Mouse (Mus musculus) midbrain, embryonic 10.5 days (tissue): ENCODE data around the gene Tfpt. TPM values are rescaled to one million over a fixed set of nuclear protein-coding genes. Genes with fewer than 3 reads are reported as not detected.

Source experiments
- DNase-seq: peaks from one replicate; pipeline ENCODE4 v3.0.0-alpha.2; 2017; ENCODE audit warnings: low spot score
- H3K27ac ChIP-seq: fragments of 300-500 bp; sonication (generic); replicated peaks from 2 replicates; pipeline ENCODE4 v1.5.1; 2016; ENCODE audit warnings: mild to moderate bottlenecking
- H3K27me3 ChIP-seq: fragments of 300-500 bp; sonication (generic); 2 replicates; pipeline ENCODE4 v1.6.1; 2016; ENCODE audit warnings: low read depth, mild to moderate bottlenecking; ENCODE audit not compliant: poor library complexity, severe bottlenecking
- H3K36me3 ChIP-seq: fragments of 300-500 bp; sonication (generic); 2 replicates; pipeline ENCODE4 v1.6.1; 2016; ENCODE audit warnings: mild to moderate bottlenecking, moderate library complexity
- H3K4me1 ChIP-seq: fragments of 300-500 bp; sonication (generic); 2 replicates; pipeline ENCODE4 v1.6.1; 2016
- H3K4me3 ChIP-seq: fragments of 300-500 bp; sonication (generic); 2 replicates; pipeline ENCODE4 v1.5.1; 2016; ENCODE audit warnings: mild to moderate bottlenecking, moderate library complexity
- H3K9me3 ChIP-seq: fragments of 300-500 bp; sonication (generic); replicated peaks from 2 replicates; pipeline ENCODE4 v1.6.1; 2016; ENCODE audit warnings: mild to moderate bottlenecking
- WGBS: fragments of 180-500 bp; shearing (Covaris S2); methylation state at CpG from one replicate; pipeline ENCODE4 v1.1.7; 2016; 5-methylcytosine and 5-hydroxymethylcytosine counted together
- polyA plus RNA-seq: library from polyadenylated mRNA; unstranded; fragments of >200 nt; fragmentation: Nextera tagmentation; extraction: Ambion mirVana; gene quantifications from 2 replicates; pipeline ENCODE4 v1.2.1, GENCODE M21; 2016

Tfpt gene
- 30.3 and 30.8 TPM in 2 replicates for polyA plus RNA-seq

- DNase-seq, result peak; percentile 94
- Histone ChIP-seq H3K9me3 (no peaks in the 10 kb centered on the region), H3K4me1 (peaks cover 21% of the 10 kb centered on the region), H3K27me3 (no peaks in the 10 kb centered on the region), H3K27ac (peak within 1 kb of the TSS; percentile 86), H3K4me3 (peak within 1 kb of the TSS; percentile 78), H3K36me3 (peaks cover 56% of the 10 kb centered on the region)
- WGBS, result 2% methylated on average over 47 of the region's 47 CpGs
These were observed at the start of gene Tfpt, which contains the start of gene Prpf31 for GRCm38 (mm10) chr7:3629543-3630477. TSS of gene Tfpt (minus strand) at chr7:3629929. TSS of gene Prpf31 (plus strand) at chr7:3629985.

DNA sequence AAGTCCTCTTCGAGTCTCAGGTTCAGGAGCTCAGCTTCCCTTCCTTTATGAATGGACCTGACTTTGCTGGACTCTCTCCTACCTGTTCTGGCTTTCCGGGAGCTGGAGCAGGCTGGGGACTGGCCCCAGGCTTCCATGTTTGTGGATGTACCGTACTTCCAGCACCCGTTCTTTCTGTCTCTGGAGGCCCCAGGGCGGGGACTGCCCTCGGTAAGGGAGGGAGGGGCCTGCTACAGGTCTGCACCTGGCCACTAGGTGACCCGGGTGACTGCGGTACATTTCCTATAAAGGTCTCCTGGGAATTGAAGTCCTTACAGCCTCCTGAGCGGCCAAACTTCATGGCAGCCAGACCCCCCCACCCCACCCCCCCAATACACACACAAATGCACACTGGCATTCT is 47.6 kb upstream of the Tfpt start, which contains the start of gene Tmc4:
TSS of gene Tmc4 (minus strand) at position 212 of the 400 bp plus-strand sequence.
- WGBS, result 59% methylated on average over 9 of the region's 9 CpGs
- DNase-seq, result no peak
- no peak within 1 kb of the TSS for H3K4me3 ChIP-seq
- H3K27me3 ChIP-seq, result no peaks in the 10 kb centered on the region
- H3K4me1 ChIP-seq, result peaks cover 3% of the 10 kb centered on the region; the same call in 1 of the 2 replicates
- no peak within 1 kb of the TSS for H3K27ac ChIP-seq
- H3K36me3 ChIP-seq, result peaks cover 15% of the 10 kb centered on the region; the same call in 1 of the 2 replicates
- no peaks in the 10 kb centered on the region for H3K9me3 ChIP-seq

- no peaks in the 10 kb centered on the region for H3K9me3 ChIP-seq
- no peak overlapping the region for H3K27ac ChIP-seq
- H3K4me3 ChIP-seq, result no peak overlapping the region
- no peaks in the 10 kb centered on the region for H3K27me3 ChIP-seq
- peaks cover 15% of the 10 kb centered on the region; the same call in 1 of the 2 replicates for H3K36me3 ChIP-seq
- DNase-seq, result no peak
- WGBS, result 89% methylated on average over 12 of the region's 12 CpGs
- peaks cover 3% of the 10 kb centered on the region; the same call in 1 of the 2 replicates for H3K4me1 ChIP-seq
These were observed 46.6 kb upstream of the Tfpt start for GRCm38 (mm10) chr7:3676371-3676770.

- peaks cover 3% of the 10 kb centered on the region; the same call in 1 of the 2 replicates for H3K4me1 ChIP-seq
- H3K4me3 ChIP-seq, result no peak overlapping the region
- no peaks in the 10 kb centered on the region for H3K9me3 ChIP-seq
- no peaks in the 10 kb centered on the region for H3K27me3 ChIP-seq
- 68% methylated on average over 3 of the region's 3 CpGs for WGBS
- H3K27ac ChIP-seq, result no peak overlapping the region
- no peak for DNase-seq
- peaks cover 8% of the 10 kb centered on the region; the same call in 1 of the 2 replicates for H3K36me3 ChIP-seq
These were observed 45.5 kb upstream of the Tfpt start for GRCm38 (mm10) chr7:3675228-3675548.

DNA sequence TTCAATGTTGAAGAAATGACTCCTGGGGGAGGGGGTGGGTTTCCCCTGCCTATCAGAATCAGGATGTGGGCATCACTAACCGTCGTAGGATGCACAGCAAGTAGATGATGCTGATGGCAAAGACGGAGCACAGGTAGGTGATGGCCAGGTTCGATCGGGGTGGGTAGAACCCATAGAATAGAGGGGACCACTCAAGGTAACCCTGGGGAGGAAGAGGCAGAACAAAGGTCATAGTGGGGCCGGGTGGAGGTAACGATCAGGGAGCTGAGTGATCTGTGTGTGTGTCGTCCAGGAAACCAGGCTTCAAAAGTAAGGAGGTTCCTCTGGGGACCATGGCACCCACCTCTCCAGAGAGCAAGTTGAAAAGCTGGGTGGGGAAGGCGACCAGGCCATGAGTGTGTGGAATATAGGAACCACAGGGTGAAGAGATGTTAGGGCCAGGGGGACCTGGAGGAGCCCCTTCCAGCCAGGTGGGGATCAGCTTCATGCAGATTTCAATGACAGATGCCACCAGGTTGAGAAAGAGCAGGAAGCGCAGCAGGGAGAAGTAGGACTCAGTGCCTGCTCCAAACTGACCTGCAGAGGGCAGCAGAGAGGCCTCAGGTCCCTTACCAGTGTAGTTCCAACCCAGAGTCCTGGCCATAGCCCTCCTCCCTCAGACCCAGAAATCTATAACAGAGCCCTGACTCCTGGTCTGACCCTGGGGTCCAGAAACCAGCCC is 44.9 kb upstream of the Tfpt start:
- Histone ChIP-seq H3K27ac (no peak overlapping the region), H3K36me3 (peaks cover 7% of the 10 kb centered on the region; the same call in 1 of the 2 replicates), H3K4me1 (peaks cover 3% of the 10 kb centered on the region; the same call in 1 of the 2 replicates), H3K9me3 (no peaks in the 10 kb centered on the region), H3K27me3 (no peaks in the 10 kb centered on the region), H3K4me3 (peak overlapping the region; percentile 20; the same call in 1 of the 2 replicates)
- 73% methylated on average over 10 of the region's 10 CpGs for WGBS
- DNase-seq, result peak; percentile 79

GRCm38 (mm10) chr7:3666921-3667391 is 37.2 kb upstream of the Tfpt start:
- Histone ChIP-seq H3K27me3 (no peaks in the 10 kb centered on the region), H3K4me1 (peaks cover 30% of the 10 kb centered on the region), H3K27ac (no peak overlapping the region), H3K4me3 (peak overlapping the region; percentile 11; the same call in 1 of the 2 replicates), H3K9me3 (no peaks in the 10 kb centered on the region), H3K36me3 (peaks cover 17% of the 10 kb centered on the region)
- 10% methylated on average over 14 of the region's 14 CpGs for WGBS
- no peak for DNase-seq

DNA sequence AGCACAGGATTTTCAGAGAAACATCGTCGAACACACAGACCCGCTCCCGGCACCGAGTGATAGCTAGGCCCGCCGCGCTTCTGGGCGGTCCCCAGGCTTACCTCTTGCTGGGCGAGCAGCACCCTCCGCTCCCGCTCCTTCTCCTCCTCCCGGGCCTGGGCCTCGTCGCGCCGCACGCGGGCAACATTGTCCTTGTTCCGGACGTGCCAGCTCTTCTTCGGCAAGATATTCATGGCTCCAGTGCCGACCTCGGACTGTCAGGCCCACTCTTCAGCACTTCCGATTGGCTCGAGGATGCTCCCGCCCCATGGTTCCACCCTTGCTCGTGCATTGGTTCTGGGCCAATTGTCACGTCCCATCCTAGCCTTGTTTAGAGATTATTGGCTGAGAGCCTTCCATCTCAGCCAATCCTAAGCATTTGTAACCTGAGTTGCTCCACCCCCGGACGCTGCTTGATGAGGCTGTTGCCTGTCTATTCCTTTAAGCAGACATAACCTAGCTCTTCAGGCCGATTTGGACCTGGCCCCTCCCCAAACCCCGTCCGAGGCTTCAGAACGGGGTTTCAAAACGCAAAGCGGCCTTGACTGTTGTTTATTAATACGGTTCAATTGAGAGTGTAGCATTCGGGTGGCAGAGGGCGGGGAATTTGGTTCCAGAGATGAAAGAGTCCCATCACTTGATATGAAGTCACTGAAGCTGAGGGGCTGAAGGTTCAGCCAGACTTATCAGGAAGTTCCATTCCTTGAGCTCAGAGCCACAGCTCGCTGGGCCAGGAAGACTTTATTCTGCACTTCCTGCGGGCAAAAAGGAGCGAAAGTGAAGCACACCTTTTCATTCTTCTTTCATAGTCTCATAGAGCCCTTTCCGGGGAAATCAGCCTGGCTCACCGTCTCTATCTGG is 35.7 kb upstream of the Tfpt start, which contains the start of gene Leng1:
TSS of gene Leng1 (minus strand) at position 626 of the 900 bp plus-strand sequence.
- Histone ChIP-seq H3K27me3 (no peaks in the 10 kb centered on the region), H3K27ac (peak within 1 kb of the TSS; percentile 91), H3K4me1 (peaks cover 30% of the 10 kb centered on the region), H3K36me3 (peaks cover 32% of the 10 kb centered on the region), H3K4me3 (peak within 1 kb of the TSS; percentile 81), H3K9me3 (no peaks in the 10 kb centered on the region)
- 6% methylated on average over 45 of the region's 45 CpGs for WGBS
- peak; percentile 93 for DNase-seq

- Histone ChIP-seq H3K27ac (peak overlapping the region; percentile 91), H3K4me3 (peak overlapping the region; percentile 81), H3K36me3 (peaks cover 40% of the 10 kb centered on the region), H3K9me3 (no peaks in the 10 kb centered on the region), H3K4me1 (peaks cover 30% of the 10 kb centered on the region), H3K27me3 (no peaks in the 10 kb centered on the region)
- WGBS, result 42% methylated on average over 15 of the region's 15 CpGs
- DNase-seq, result peak; percentile 49
These were observed 34.9 kb upstream of the Tfpt start for GRCm38 (mm10) chr7:3664524-3665214.

GRCm38 (mm10) chr7:3658578-3658977 is 28.8 kb upstream of the Tfpt start:
- H3K4me3 ChIP-seq, result no peak overlapping the region
- peaks cover 100% of the 10 kb centered on the region for H3K36me3 ChIP-seq
- H3K27ac ChIP-seq, result no peak overlapping the region
- no peak for DNase-seq
- peaks cover 4% of the 10 kb centered on the region for H3K4me1 ChIP-seq
- H3K9me3 ChIP-seq, result no peaks in the 10 kb centered on the region
- WGBS, result 94% methylated on average over 14 of the region's 14 CpGs
- H3K27me3 ChIP-seq, result no peaks in the 10 kb centered on the region

GRCm38 (mm10) chr7:3656966-3657365 is 27.2 kb upstream of the Tfpt start:
- Histone ChIP-seq H3K4me1 (no peaks in the 10 kb centered on the region), H3K27ac (no peak overlapping the region), H3K4me3 (no peak overlapping the region), H3K36me3 (peaks cover 100% of the 10 kb centered on the region), H3K27me3 (no peaks in the 10 kb centered on the region), H3K9me3 (no peaks in the 10 kb centered on the region)
- no peak for DNase-seq
- WGBS, result 91% methylated on average over 4 of the region's 4 CpGs

GRCm38 (mm10) chr7:3646641-3647040 is 16.9 kb upstream of the Tfpt start:
- 76% methylated on average over 4 of the region's 4 CpGs for WGBS
- H3K27ac ChIP-seq, result peak overlapping the region; percentile 97
- H3K36me3 ChIP-seq, result peaks cover 54% of the 10 kb centered on the region
- peaks cover 40% of the 10 kb centered on the region for H3K4me1 ChIP-seq
- H3K4me3 ChIP-seq, result peak overlapping the region; percentile 100
- H3K27me3 ChIP-seq, result 0 out of 2 replicates have a peak, but pooled peaks cover 6% of the 10 kb centered on the region
- no peak for DNase-seq
- 0 out of 2 replicates have a peak, but pooled peaks cover 3% of the 10 kb centered on the region for H3K9me3 ChIP-seq
